Mouse (Mus musculus): ENCODE measurements at regions not wholly inside any gene's neighbourhood (a gene's known extent, or its start where the extent isn't known, plus 50 kb on each side); places are given as distances from the start of the nearest gene placed in this dataset.
A peak's percentile ranks its signal among the peaks of the same experiment; 100 is the strongest.

GRCm38 (mm10) chr12:61146695-61147094 is 376.3 kb upstream of the Lrfn5 start:
- DNase-seq, result no peak

GRCm38 (mm10) chr12:61175331-61175730 is 347.6 kb upstream of the Lrfn5 start:
- DNase-seq, result peak; percentile 23

Measured in gastrocnemius, postnatal 10 days (tissue).